Mouse (Mus musculus): ENCODE results near the gene Rars2. TPM values are rescaled to one million over a fixed set of nuclear protein-coding genes. Genes with fewer than 3 reads are reported as not detected.

Rars2 gene
- polyA plus RNA-seq, 1 experiment, result 5.1 TPM

DNA sequence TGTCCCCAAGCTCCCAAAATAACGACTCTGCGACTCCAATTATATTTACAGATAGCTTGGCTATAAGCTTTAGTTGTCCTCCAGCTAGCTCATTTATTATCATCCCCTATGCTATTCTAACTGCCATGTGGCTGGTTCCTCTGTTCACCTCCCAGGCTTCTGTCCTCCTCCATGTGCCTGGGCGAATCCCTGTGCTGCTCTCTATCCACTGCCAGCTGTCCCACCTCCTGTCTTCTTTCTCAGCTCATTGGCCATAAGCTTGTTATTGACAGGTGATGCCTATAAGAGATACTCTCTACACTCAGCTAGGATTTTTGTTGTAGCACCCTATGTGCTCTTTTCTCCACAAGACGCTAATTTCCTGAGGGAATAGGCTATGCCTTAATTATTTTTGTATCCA, 23.1 kb downstream of the Rars2 start:
- WGBS, result 97% methylated on average over 4 of the region's 4 CpGs
- TF ChIP-seq CTCF (IDR thresholded peaks at IDR 0.05; ENCODE audit: extremely low read depth, insufficient read depth, insufficient read length, insufficient replicate concordance), result no peak
- TF ChIP-seq POLR2A (IDR thresholded peaks at IDR 0.05; ENCODE audit: low read depth, low read length), result no peak
- H3K4me3 ChIP-seq (ENCODE audit: extremely low read depth, insufficient read depth, insufficient read length), result no peak overlapping the region
- no peaks in the 10 kb centered on the region for H3K27me3 ChIP-seq (ENCODE audit: control insufficient read depth, insufficient read depth, low read length)
- peaks cover 15% of the 10 kb centered on the region for H3K36me3 ChIP-seq (ENCODE audit: control insufficient read depth, insufficient read depth, low read length)
- DNase-seq (ENCODE audit: low read depth in 1 of 2, low spot score in 2 of 2), result no peak
- H3K4me1 ChIP-seq (ENCODE audit: control insufficient read depth, insufficient read depth, insufficient read length), result no peaks in the 10 kb centered on the region
- no peak overlapping the region for H3K27ac ChIP-seq (ENCODE audit: insufficient read depth, low read length)

GRCm38 (mm10) chr4:34639745-34640364, 25.1 kb downstream of the Rars2 start:
- Histone ChIP-seq H3K4me3 (ENCODE audit: extremely low read depth, insufficient read depth, insufficient read length) (no peak overlapping the region), H3K27ac (ENCODE audit: insufficient read depth, low read length) (no peak overlapping the region), H3K27me3 (ENCODE audit: control insufficient read depth, insufficient read depth, low read length) (no peaks in the 10 kb centered on the region), H3K36me3 (ENCODE audit: control insufficient read depth, insufficient read depth, low read length) (peaks cover 15% of the 10 kb centered on the region), H3K4me1 (ENCODE audit: control insufficient read depth, insufficient read depth, insufficient read length) (no peaks in the 10 kb centered on the region)
- TF ChIP-seq CTCF (IDR thresholded peaks at IDR 0.05; ENCODE audit: extremely low read depth, insufficient read depth, insufficient read length, insufficient replicate concordance) (no peak), POLR2A (IDR thresholded peaks at IDR 0.05; ENCODE audit: low read depth, low read length) (no peak)
- DNase-seq (ENCODE audit: low read depth in 1 of 2, low spot score in 2 of 2), result no peak
- WGBS, result 96% methylated on average over 5 of the region's 5 CpGs

DNA sequence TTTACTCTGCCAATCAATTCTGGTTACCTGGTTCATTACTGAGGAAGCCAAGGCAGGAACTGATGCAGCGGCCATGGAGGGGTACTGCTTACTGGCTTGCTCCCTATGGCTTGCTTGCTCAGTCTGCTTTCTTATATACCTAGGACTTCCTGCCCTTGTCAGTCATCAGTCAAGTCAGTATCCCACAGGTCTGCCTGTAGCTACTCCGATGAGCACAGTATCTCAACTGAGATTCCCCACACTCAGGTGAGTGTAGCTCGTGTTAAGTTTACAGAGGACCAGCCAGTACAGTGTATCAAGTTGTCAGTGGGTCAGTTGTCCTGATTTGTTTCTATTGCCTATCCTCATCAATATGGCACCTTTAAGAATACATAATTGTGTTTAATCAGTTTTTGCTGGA, 26.0 kb downstream of the Rars2 start:
- H3K4me1 ChIP-seq (ENCODE audit: control insufficient read depth, insufficient read depth, insufficient read length), result no peaks in the 10 kb centered on the region
- no peak for DNase-seq (ENCODE audit: low read depth in 1 of 2, low spot score in 2 of 2)
- H3K36me3 ChIP-seq (ENCODE audit: control insufficient read depth, insufficient read depth, low read length), result peaks cover 17% of the 10 kb centered on the region
- no peak overlapping the region for H3K27ac ChIP-seq (ENCODE audit: insufficient read depth, low read length)
- TF ChIP-seq CTCF (IDR thresholded peaks at IDR 0.05; ENCODE audit: extremely low read depth, insufficient read depth, insufficient read length, insufficient replicate concordance) (no peak), POLR2A (IDR thresholded peaks at IDR 0.05; ENCODE audit: low read depth, low read length) (no peak)
- H3K4me3 ChIP-seq (ENCODE audit: extremely low read depth, insufficient read depth, insufficient read length), result no peak overlapping the region
- 98% methylated on average over 3 of the region's 3 CpGs for WGBS
- no peaks in the 10 kb centered on the region for H3K27me3 ChIP-seq (ENCODE audit: control insufficient read depth, insufficient read depth, low read length)

DNA sequence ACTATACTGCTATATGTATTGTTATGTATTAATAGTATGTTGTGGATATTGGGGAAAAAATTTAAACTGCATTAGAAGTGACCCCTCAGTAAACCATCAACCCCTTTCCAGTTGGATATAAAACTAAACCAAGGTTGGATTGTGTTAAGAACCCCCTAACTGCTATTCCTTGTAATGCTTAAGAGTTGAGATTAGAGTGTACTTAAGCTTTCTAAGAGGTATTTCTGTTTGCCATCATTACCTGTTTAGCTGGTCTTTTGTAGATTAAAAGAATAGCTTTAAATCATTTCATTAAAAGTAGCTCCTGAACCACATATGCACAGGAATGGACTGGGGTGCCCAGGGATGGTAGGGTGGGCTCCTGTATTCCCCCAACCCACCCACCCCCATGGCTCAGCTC, 30.0 kb downstream of the Rars2 start:
- TF ChIP-seq POLR2A (IDR thresholded peaks at IDR 0.05; ENCODE audit: low read depth, low read length), result no peak
- H3K36me3 ChIP-seq (ENCODE audit: control insufficient read depth, insufficient read depth, low read length), result peaks cover 23% of the 10 kb centered on the region
- DNase-seq (ENCODE audit: low read depth in 1 of 2, low spot score in 2 of 2), result no peak

DNA sequence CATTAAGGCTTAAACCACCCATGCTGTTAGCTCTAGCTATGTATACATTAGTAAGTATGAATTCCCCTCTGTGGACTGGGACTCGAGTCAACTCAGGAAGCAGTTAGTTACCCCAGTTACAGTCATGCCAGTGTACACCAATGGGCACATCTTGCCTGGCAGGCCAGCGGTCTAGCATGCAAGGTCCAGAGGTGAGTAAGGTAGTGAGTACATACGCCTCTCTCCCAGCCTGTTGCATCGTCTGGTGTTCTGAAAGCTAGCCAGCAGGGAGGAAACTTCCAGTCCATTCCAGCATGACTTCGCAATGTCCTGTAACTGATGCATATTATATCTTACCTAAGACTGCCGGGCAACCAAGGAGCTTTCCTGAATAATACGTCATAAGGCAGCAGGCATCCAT, 38.4 kb downstream of the Rars2 start:
- TF ChIP-seq CTCF (IDR thresholded peaks at IDR 0.05; ENCODE audit: extremely low read depth, insufficient read depth, insufficient read length, insufficient replicate concordance) (no peak), POLR2A (IDR thresholded peaks at IDR 0.05; ENCODE audit: low read depth, low read length) (no peak)
- WGBS, result 79% methylated on average over 7 of the region's 7 CpGs
- H3K27ac ChIP-seq (ENCODE audit: insufficient read depth, low read length), result 0 out of 2 replicates have a peak overlapping the region, but pooled peaks have one; percentile 18
- H3K36me3 ChIP-seq (ENCODE audit: control insufficient read depth, insufficient read depth, low read length), result peaks cover 22% of the 10 kb centered on the region
- H3K4me1 ChIP-seq (ENCODE audit: control insufficient read depth, insufficient read depth, insufficient read length), result peaks cover 2% of the 10 kb centered on the region; the same call in 1 of the 2 replicates
- no peaks in the 10 kb centered on the region for H3K27me3 ChIP-seq (ENCODE audit: control insufficient read depth, insufficient read depth, low read length)
- H3K4me3 ChIP-seq (ENCODE audit: extremely low read depth, insufficient read depth, insufficient read length), result no peak overlapping the region
- no peak for DNase-seq (ENCODE audit: low read depth in 1 of 2, low spot score in 2 of 2)

More for the DNA sequence above, 30.0 kb downstream of the Rars2 start:
- Histone ChIP-seq H3K4me3 (ENCODE audit: extremely low read depth, insufficient read depth, insufficient read length) (no peak overlapping the region), H3K27ac (ENCODE audit: insufficient read depth, low read length) (no peak overlapping the region), H3K4me1 (ENCODE audit: control insufficient read depth, insufficient read depth, insufficient read length) (no peaks in the 10 kb centered on the region), H3K27me3 (ENCODE audit: control insufficient read depth, insufficient read depth, low read length) (no peaks in the 10 kb centered on the region)

- H3K36me3 ChIP-seq (ENCODE audit: control insufficient read depth, insufficient read depth, low read length), result peaks cover 30% of the 10 kb centered on the region
- TF ChIP-seq CTCF (IDR thresholded peaks at IDR 0.05; ENCODE audit: extremely low read depth, insufficient read depth, insufficient read length, insufficient replicate concordance) (no peak), POLR2A (IDR thresholded peaks at IDR 0.05; ENCODE audit: low read depth, low read length) (no peak)
- peaks cover 2% of the 10 kb centered on the region; the same call in 1 of the 2 replicates for H3K4me1 ChIP-seq (ENCODE audit: control insufficient read depth, insufficient read depth, insufficient read length)
- no peak for DNase-seq (ENCODE audit: low read depth in 1 of 2, low spot score in 2 of 2)
- H3K27ac ChIP-seq (ENCODE audit: insufficient read depth, low read length), result no peak overlapping the region
- WGBS, result 96% methylated on average over 10 of the region's 10 CpGs
- no peaks in the 10 kb centered on the region for H3K27me3 ChIP-seq (ENCODE audit: control insufficient read depth, insufficient read depth, low read length)
- no peak overlapping the region for H3K4me3 ChIP-seq (ENCODE audit: extremely low read depth, insufficient read depth, insufficient read length)
Observed at GRCm38 (mm10) chr4:34656101-34656500, 41.3 kb downstream of the Rars2 start.

- Histone ChIP-seq H3K27me3 (ENCODE audit: control insufficient read depth, insufficient read depth, low read length) (no peaks in the 10 kb centered on the region), H3K4me3 (ENCODE audit: extremely low read depth, insufficient read depth, insufficient read length) (no peak overlapping the region), H3K27ac (ENCODE audit: insufficient read depth, low read length) (no peak overlapping the region), H3K4me1 (ENCODE audit: control insufficient read depth, insufficient read depth, insufficient read length) (no peaks in the 10 kb centered on the region), H3K36me3 (ENCODE audit: control insufficient read depth, insufficient read depth, low read length) (peaks cover 34% of the 10 kb centered on the region)
- WGBS, result 89% methylated on average over 2 of the region's 2 CpGs
- no peak for TF ChIP-seq CTCF (IDR thresholded peaks at IDR 0.05; ENCODE audit: extremely low read depth, insufficient read depth, insufficient read length, insufficient replicate concordance)
- no peak for TF ChIP-seq POLR2A (IDR thresholded peaks at IDR 0.05; ENCODE audit: low read depth, low read length)
- DNase-seq (ENCODE audit: low read depth in 1 of 2, low spot score in 2 of 2), result no peak
Observed at GRCm38 (mm10) chr4:34659012-34659411, 44.3 kb downstream of the Rars2 start.

Data from spleen, adult 2 months (tissue).